ENCODE assay signal across 9 mouse cellular contexts in genomic region chr11:20859858-20860257, GRCm38 (mm10). TPM values are rescaled to one million over a fixed set of nuclear protein-coding genes. Genes with fewer than 3 reads are reported as not detected.
DNase-seq lines count a peak whose midpoint lies in the region; ATAC-seq and TF ChIP-seq lines count a peak whose summit lies in the region.
"Had no signal": no experiment of that assay in that cellular context is flagged by ENCODE, and none has a peak within 500 bp of the region (broad histone marks: within the 10 kb centered on the region; RNA-seq: fewer than 3 reads in every experiment).

No protein-coding gene starts in this region.

- no peaks in the 10 kb centered on the region for H3K36me3 ChIP-seq in liver, adult 2 months (ENCODE audit: control insufficient read depth, insufficient read depth, low read length)
- H3K36me3 ChIP-seq in liver, embryonic 12.5 days, result no peaks in the 10 kb centered on the region
- no peaks in the 10 kb centered on the region for H3K36me3 ChIP-seq in forebrain, embryonic 14.5 days (ENCODE audit: control insufficient read depth, insufficient read depth, low read length)
- no peaks in the 10 kb centered on the region for H3K36me3 ChIP-seq in kidney, embryonic 16.5 days (ENCODE audit: insufficient read depth, low read length)
- no peaks in the 10 kb centered on the region for H3K36me3 ChIP-seq in stomach, embryonic 14.5 days (ENCODE audit: control insufficient read depth, insufficient read depth, low read length)

- DNase-seq in liver, adult 2 months (ENCODE audit: extremely low read depth, low read depth, low spot score), result peak; percentile 48
- DNase-seq in forebrain, embryonic 14.5 days (ENCODE audit: low spot score), result no peak
- no peak for DNase-seq in layer of hippocampus, postnatal 36 days
- no peak for DNase-seq in adrenal gland, adult 8-10 months
- DNase-seq: spleen, adult 18-20 months had no signal

- TF ChIP-seq CTCF in liver, adult 2 months (IDR thresholded peaks at IDR 0.05; ENCODE audit: low read depth, low read length), result no peak

- 22% methylated on average over 6 of the region's 6 CpGs for WGBS in liver, adult 2 months
- WGBS in liver, embryonic 12.5 days (ENCODE audit: insufficient replicate concordance), result 57% methylated on average over 6 of the region's 6 CpGs
- 59% methylated on average over 6 of the region's 6 CpGs for WGBS in forebrain, embryonic 14.5 days
- 28% methylated on average over 6 of the region's 6 CpGs for WGBS in kidney, embryonic 16.5 days
- WGBS in stomach, embryonic 14.5 days, result 35% methylated on average over 6 of the region's 6 CpGs

- H3K27me3 ChIP-seq in liver, adult 2 months (ENCODE audit: control insufficient read depth, insufficient read depth, low read length), result no peaks in the 10 kb centered on the region
- peaks cover 19% of the 10 kb centered on the region for H3K27me3 ChIP-seq in liver, embryonic 12.5 days (replicated peaks)
- H3K27me3 ChIP-seq in forebrain, embryonic 14.5 days (replicated peaks; ENCODE audit: control insufficient read depth, insufficient read depth, low read length), result no peaks in the 10 kb centered on the region
- no peaks in the 10 kb centered on the region for H3K27me3 ChIP-seq in kidney, embryonic 16.5 days (ENCODE audit: insufficient read depth, low read length)
- H3K27me3 ChIP-seq in stomach, embryonic 14.5 days (ENCODE audit: control insufficient read depth, insufficient read depth, low read length), result no peaks in the 10 kb centered on the region

- H3K9ac ChIP-seq in liver, adult 2 months (ENCODE audit: low read depth, low read length), result no peak overlapping the region
- no peak overlapping the region for H3K9ac ChIP-seq in liver, embryonic 12.5 days
- H3K9ac ChIP-seq in forebrain, embryonic 14.5 days (ENCODE audit: low read length), result no peak overlapping the region; the same call in 1 of the 2 replicates
- no peak overlapping the region for H3K9ac ChIP-seq in kidney, embryonic 16.5 days (replicated peaks; ENCODE audit: low read length)
- H3K9ac ChIP-seq in stomach, embryonic 14.5 days (replicated peaks; ENCODE audit: low read depth, low read length), result no peak overlapping the region

- no peaks in the 10 kb centered on the region for H3K79me2 ChIP-seq in liver, adult 2 months (ENCODE audit: control insufficient read depth, insufficient read depth, low read length)

- H3K27ac ChIP-seq in liver, adult 2 months (replicated peaks; ENCODE audit: insufficient read depth, low read depth, low read length), result no peak overlapping the region
- H3K27ac ChIP-seq in liver, embryonic 12.5 days, result no peak overlapping the region
- peak overlapping the region; percentile 74; the same call in 1 of the 2 replicates for H3K27ac ChIP-seq in forebrain, embryonic 14.5 days (ENCODE audit: low read depth, low read length)
- peak overlapping the region; percentile 91 for H3K27ac ChIP-seq in kidney, embryonic 16.5 days (ENCODE audit: low read length)
- H3K27ac ChIP-seq in stomach, embryonic 14.5 days (ENCODE audit: low read length), result no peak overlapping the region; the same call in 1 of the 2 replicates

- no peak overlapping the region for H3K4me2 ChIP-seq in liver, embryonic 12.5 days
- 0 out of 2 replicates have a peak overlapping the region, but pooled peaks have one; percentile 2 for H3K4me2 ChIP-seq in forebrain, embryonic 14.5 days (ENCODE audit: low read length)
- peak overlapping the region; percentile 29 for H3K4me2 ChIP-seq in kidney, embryonic 16.5 days (replicated peaks; ENCODE audit: low read depth, low read length)
- H3K4me2 ChIP-seq in stomach, embryonic 14.5 days (replicated peaks; ENCODE audit: low read depth, low read length), result peak overlapping the region; percentile 22; the same call in 1 of the 2 replicates

- H3K4me1 ChIP-seq in liver, adult 2 months (ENCODE audit: control insufficient read depth, insufficient read depth, low read length), result peaks cover 5% of the 10 kb centered on the region; the same call in 1 of the 2 replicates
- H3K4me1 ChIP-seq in liver, embryonic 12.5 days, result peaks cover 8% of the 10 kb centered on the region; the same call in 1 of the 2 replicates
- H3K4me1 ChIP-seq in forebrain, embryonic 14.5 days (ENCODE audit: control insufficient read depth, insufficient read depth, low read length), result 0 out of 2 replicates have a peak, but pooled peaks cover 3% of the 10 kb centered on the region
- H3K4me1 ChIP-seq in kidney, embryonic 16.5 days (ENCODE audit: insufficient read depth, low read length), result peaks cover 26% of the 10 kb centered on the region
- H3K4me1 ChIP-seq in stomach, embryonic 14.5 days (ENCODE audit: control insufficient read depth, insufficient read depth, low read length), result 0 out of 2 replicates have a peak, but pooled peaks cover 7% of the 10 kb centered on the region

- no peak for TF ChIP-seq POLR2A in liver, adult 2 months (IDR thresholded peaks at IDR 0.05; ENCODE audit: extremely low read depth, insufficient read depth, low read length)

- H3K4me3 ChIP-seq in liver, adult 2 months (ENCODE audit: insufficient read depth, low read depth, low read length), result peak overlapping the region; percentile 15; the same call in 1 of the 2 replicates
- H3K4me3 ChIP-seq in liver, embryonic 12.5 days, result no peak overlapping the region
- H3K4me3 ChIP-seq in forebrain, embryonic 14.5 days (ENCODE audit: low read depth, low read length), result no peak overlapping the region
- no peak overlapping the region for H3K4me3 ChIP-seq in kidney, embryonic 16.5 days (ENCODE audit: low read length)
- no peak overlapping the region for H3K4me3 ChIP-seq in stomach, embryonic 14.5 days (ENCODE audit: low read depth, low read length)
- H3K4me3 ChIP-seq: erythroblast, embryonic 14.5 days had no signal

- no peaks in the 10 kb centered on the region for H3K9me3 ChIP-seq in liver, embryonic 12.5 days (replicated peaks)
- H3K9me3 ChIP-seq in forebrain, embryonic 14.5 days (replicated peaks; ENCODE audit: control insufficient read depth, low read length), result no peaks in the 10 kb centered on the region
- no peaks in the 10 kb centered on the region for H3K9me3 ChIP-seq in kidney, embryonic 16.5 days (ENCODE audit: low read length)
- H3K9me3 ChIP-seq in stomach, embryonic 14.5 days (ENCODE audit: control insufficient read depth, low read depth, low read length), result no peaks in the 10 kb centered on the region

- ATAC-seq in liver, embryonic 12.5 days, result no peak
- ATAC-seq in forebrain, embryonic 14.5 days, result no peak
- peak; percentile 13; the same call in 1 of the 2 replicates for ATAC-seq in kidney, embryonic 16.5 days (ENCODE audit: low FRiP score, low TSS enrichment)
- ATAC-seq in stomach, embryonic 14.5 days (ENCODE audit: insufficient number of reproducible peaks, insufficient read depth, low FRiP score, low read depth), result peak; percentile 28; the same call in 1 of the 2 replicates

RNA-seq across cellular contexts. Expression of gene Lgalsl, which starts 29.0 kb away (rescaled TPM):
- total RNA-seq in liver, adult 2 months (2014; rRNA removed), result 4.9 and 6.6 TPM in 2 replicates
- 4.5 and 6.6 TPM in 2 replicates for polyA plus RNA-seq in liver, adult 2 months (2012; rRNA removed)
- 18.3 and 18.6 TPM in 2 replicates for polyA plus RNA-seq in liver, embryonic 12.5 days (2016; fragmentation: Nextera tagmentation; extraction: Ambion mirVana)
- 74.0 and 87.5 TPM in 2 replicates for polyA plus RNA-seq in forebrain, embryonic 14.5 days (2014; fragmentation: Nextera tagmentation; extraction: Ambion mirVana)
- polyA plus RNA-seq in kidney, embryonic 16.5 days (2015; fragmentation: Nextera tagmentation; extraction: Ambion mirVana), result 29.1 and 33.3 TPM in 2 replicates
- 30.7 and 37.2 TPM in 2 replicates for polyA plus RNA-seq in stomach, embryonic 14.5 days (2014; fragmentation: Nextera tagmentation; extraction: Ambion mirVana)
- total RNA-seq in layer of hippocampus, postnatal 36 days (2021), result 10 to 100 TPM; 80.7 to 82.0 TPM
- total RNA-seq in adrenal gland, adult 8-10 months (2022), result 10 to 100 TPM; 27.3 to 32.7 (median 30.3) TPM

Comparison
In these comparisons a context has a peak if more than half of its experiments do, and no peak if none do; other contexts are left out.
1. H3K27ac ChIP-seq: peak in forebrain, embryonic 14.5 days (single experiment) and kidney, embryonic 16.5 days (single experiment); none in liver, adult 2 months (single experiment), liver, embryonic 12.5 days (single experiment) and stomach, embryonic 14.5 days (single experiment).
2. ATAC-seq: peak in kidney, embryonic 16.5 days (single experiment) and stomach, embryonic 14.5 days (single experiment); none in liver, embryonic 12.5 days (single experiment) and forebrain, embryonic 14.5 days (single experiment).